Mouse (Mus musculus) C2C12 (cell line): Measurements from ENCODE around the gene A630089N07Rik.

Experiments
- CTCF ChIP-seq: IDR thresholded peaks from one replicate; pipeline ENCODE4 v1.5.1; 2011; ENCODE audit not compliant: control insufficient read depth, insufficient read depth, insufficient read length
- MAX ChIP-seq: IDR thresholded peaks from one replicate; pipeline ENCODE4 v1.6.1; 2011; ENCODE audit warnings: mild to moderate bottlenecking, control low read depth
- MYOD1 ChIP-seq: IDR thresholded peaks from one replicate; pipeline ENCODE4 v1.6.1; 2011; ENCODE audit warnings: low read depth; ENCODE audit not compliant: control insufficient read depth, insufficient read length

GRCm38 (mm10) chr16:97984589-97984988 lies 97.7 kb downstream of the A630089N07Rik start:
- TF ChIP-seq CTCF (no peak), MYOD1 (no peak), MAX (no peak)
